Comparison of ENCODE assay signal across 10 mouse cellular contexts in the genomic region with DNA sequence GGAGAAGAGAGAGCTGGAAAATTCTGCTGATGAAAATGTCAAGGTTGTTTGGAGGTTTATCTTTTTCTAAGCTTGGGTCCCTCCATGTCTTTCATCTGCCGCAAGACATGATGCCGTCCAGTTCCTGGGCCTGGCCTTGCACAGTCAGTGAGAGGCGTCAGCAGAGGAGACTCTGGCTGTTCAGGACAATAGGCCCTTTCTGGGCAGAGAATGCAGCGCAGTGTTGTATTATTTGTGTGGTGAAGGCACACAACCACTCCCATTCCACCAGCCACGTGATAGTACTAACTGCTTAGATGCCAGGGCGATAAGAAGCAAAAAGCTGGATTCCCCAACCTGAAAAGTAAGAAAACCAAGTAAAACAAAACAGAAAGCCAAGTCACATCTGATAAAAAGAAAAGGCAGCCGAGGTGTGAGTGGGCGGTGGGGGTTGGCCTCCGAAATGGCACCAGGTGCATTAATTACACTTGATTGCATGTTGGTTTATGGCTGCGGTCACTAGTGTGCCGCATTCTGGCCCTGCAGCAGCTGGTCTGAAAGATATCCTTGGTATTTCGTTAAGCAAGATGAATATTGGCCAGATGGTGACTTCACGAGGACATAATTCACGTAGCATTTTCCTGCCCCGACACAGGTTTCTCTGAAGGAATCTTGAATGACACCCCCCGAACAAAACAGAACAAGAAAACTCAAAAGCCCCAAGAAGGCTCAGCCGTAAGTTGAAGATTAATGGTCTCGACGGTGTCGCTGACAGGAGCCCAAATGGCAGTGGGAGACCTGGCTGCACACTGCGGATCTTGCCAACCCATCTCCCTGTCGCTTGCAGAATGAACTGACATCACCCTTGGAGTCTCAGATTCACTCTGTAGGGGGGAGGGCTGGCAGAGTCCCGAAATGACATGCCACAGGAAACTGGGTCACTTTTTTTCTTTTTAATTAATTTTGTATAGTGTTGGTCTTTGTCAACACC.
DNase-seq lines count a peak whose midpoint lies in the region; ATAC-seq and TF ChIP-seq lines count a peak whose summit lies in the region.
"Had no signal": no experiment of that assay in that cellular context is flagged by ENCODE, and none has a peak within 500 bp of the region (broad histone marks: within the 10 kb centered on the region; RNA-seq: fewer than 3 reads in every experiment).

No protein-coding gene starts in this region.

- H3K9me3 ChIP-seq in midbrain, postnatal 0 days (ENCODE audit: low read length) = no peaks in the 10 kb centered on the region
- no peaks in the 10 kb centered on the region for H3K9me3 ChIP-seq in midbrain, embryonic 16.5 days (replicated peaks; ENCODE audit: control insufficient read depth, low read length, poor library complexity, severe bottlenecking)
- no peaks in the 10 kb centered on the region for H3K9me3 ChIP-seq in hindbrain, embryonic 12.5 days (replicated peaks)
- no peaks in the 10 kb centered on the region for H3K9me3 ChIP-seq in forebrain, embryonic 14.5 days (replicated peaks; ENCODE audit: control insufficient read depth, low read length)
- H3K9me3 ChIP-seq: heart, embryonic 15.5 days; midbrain, embryonic 13.5 days had no signal

- intact Hi-C loops in heart, postnatal 36 days (cut with DNase I) = loop anchor here (5.0 to 10.0 kb wide), 2 partner anchors 56 to 389 kb away; no protein-coding TSS in a partner anchor

- H3K4me1 ChIP-seq in midbrain, postnatal 0 days (ENCODE audit: insufficient read depth, low read length) = no peaks in the 10 kb centered on the region
- H3K4me1 ChIP-seq in midbrain, embryonic 16.5 days (ENCODE audit: control insufficient read depth, insufficient read depth, low read length) = peaks cover 6% of the 10 kb centered on the region
- peaks cover 24% of the 10 kb centered on the region for H3K4me1 ChIP-seq in hindbrain, embryonic 12.5 days
- peaks cover 11% of the 10 kb centered on the region for H3K4me1 ChIP-seq in forebrain, embryonic 14.5 days (ENCODE audit: control insufficient read depth, insufficient read depth, low read length)

- no peak for TF ChIP-seq CTCF in midbrain, postnatal 0 days (IDR thresholded peaks at IDR 0.05)
- TF ChIP-seq CTCF in brain, embryonic 14.5 days (IDR thresholded peaks at IDR 0.05; ENCODE audit: borderline replicate concordance, extremely low read depth, insufficient read depth, insufficient read length) = no peak

- no peaks in the 10 kb centered on the region for H3K27me3 ChIP-seq in midbrain, postnatal 0 days (ENCODE audit: insufficient read depth, low read length)
- H3K27me3 ChIP-seq in midbrain, embryonic 16.5 days (ENCODE audit: control insufficient read depth, insufficient read depth, low read depth, low read length) = no peaks in the 10 kb centered on the region
- no peaks in the 10 kb centered on the region for H3K27me3 ChIP-seq in hindbrain, embryonic 12.5 days
- H3K27me3 ChIP-seq in forebrain, embryonic 14.5 days (replicated peaks; ENCODE audit: control insufficient read depth, insufficient read depth, low read length) = no peaks in the 10 kb centered on the region
- H3K27me3 ChIP-seq: heart, embryonic 15.5 days; midbrain, embryonic 13.5 days had no signal

- no peak for TF ChIP-seq POLR2A in brain, embryonic 14.5 days (IDR thresholded peaks at IDR 0.05; ENCODE audit: borderline replicate concordance, extremely low read depth, insufficient read depth, insufficient read length, poor library complexity, severe bottlenecking)

- H3K9ac ChIP-seq in midbrain, postnatal 0 days (replicated peaks; ENCODE audit: low read length, poor library complexity, severe bottlenecking) = no peak overlapping the region
- H3K9ac ChIP-seq in midbrain, embryonic 16.5 days (ENCODE audit: low read depth, low read length) = no peak overlapping the region
- no peak overlapping the region for H3K9ac ChIP-seq in hindbrain, embryonic 12.5 days
- H3K9ac ChIP-seq in forebrain, embryonic 14.5 days (ENCODE audit: low read length) = no peak overlapping the region
- H3K9ac ChIP-seq: heart, embryonic 15.5 days; midbrain, embryonic 13.5 days had no signal

- H3K4me3 ChIP-seq in midbrain, postnatal 0 days (ENCODE audit: low read depth, low read length) = no peak overlapping the region
- no peak overlapping the region for H3K4me3 ChIP-seq in midbrain, embryonic 16.5 days (ENCODE audit: low read depth, low read length)
- no peak overlapping the region for H3K4me3 ChIP-seq in hindbrain, embryonic 12.5 days
- H3K4me3 ChIP-seq in forebrain, embryonic 14.5 days (ENCODE audit: low read depth, low read length) = no peak overlapping the region
- H3K4me3 ChIP-seq: heart, embryonic 15.5 days; midbrain, embryonic 13.5 days had no signal

- H3K4me2 ChIP-seq in midbrain, postnatal 0 days (ENCODE audit: low read depth, low read length, poor library complexity, severe bottlenecking) = no peak overlapping the region
- H3K4me2 ChIP-seq in midbrain, embryonic 16.5 days (ENCODE audit: low read length) = no peak overlapping the region
- H3K4me2 ChIP-seq in hindbrain, embryonic 12.5 days (replicated peaks) = 0 out of 2 replicates have a peak overlapping the region, but pooled peaks have one; percentile 6
- H3K4me2 ChIP-seq in forebrain, embryonic 14.5 days (ENCODE audit: low read length) = no peak overlapping the region
- H3K4me2 ChIP-seq: midbrain, embryonic 13.5 days had no signal

- no peak overlapping the region for H3K27ac ChIP-seq in midbrain, postnatal 0 days (ENCODE audit: low read depth, low read length)
- no peak overlapping the region for H3K27ac ChIP-seq in midbrain, embryonic 16.5 days (ENCODE audit: low read length)
- no peak overlapping the region for H3K27ac ChIP-seq in hindbrain, embryonic 12.5 days
- no peak overlapping the region for H3K27ac ChIP-seq in forebrain, embryonic 14.5 days (ENCODE audit: low read depth, low read length)
- H3K27ac ChIP-seq: midbrain, embryonic 13.5 days had no signal

- no peak for ATAC-seq in midbrain, postnatal 0 days (ENCODE audit: low FRiP score)
- no peak for ATAC-seq in midbrain, embryonic 16.5 days
- ATAC-seq in hindbrain, embryonic 12.5 days (ENCODE audit: low FRiP score) = 0 out of 2 replicates have a peak, but pooled peaks have one; percentile 18
- no peak for ATAC-seq in forebrain, embryonic 14.5 days
- ATAC-seq: midbrain, embryonic 13.5 days had no signal

- WGBS in midbrain, postnatal 0 days = 78% methylated on average over 23 of the region's 23 CpGs
- 73% methylated on average over 23 of the region's 23 CpGs for WGBS in midbrain, embryonic 16.5 days
- 56% methylated on average over 23 of the region's 23 CpGs for WGBS in hindbrain, embryonic 12.5 days
- 77% methylated on average over 23 of the region's 23 CpGs for WGBS in forebrain, embryonic 14.5 days

- no peaks in the 10 kb centered on the region for H3K36me3 ChIP-seq in midbrain, postnatal 0 days (ENCODE audit: insufficient read depth, low read length)
- no peaks in the 10 kb centered on the region for H3K36me3 ChIP-seq in midbrain, embryonic 16.5 days (ENCODE audit: control insufficient read depth, insufficient read depth, low read length)
- no peaks in the 10 kb centered on the region for H3K36me3 ChIP-seq in hindbrain, embryonic 12.5 days
- H3K36me3 ChIP-seq in forebrain, embryonic 14.5 days (ENCODE audit: control insufficient read depth, insufficient read depth, low read length) = no peaks in the 10 kb centered on the region
- H3K36me3 ChIP-seq: heart, embryonic 15.5 days; midbrain, embryonic 13.5 days had no signal

- peak; percentile 55 for DNase-seq in midbrain, postnatal 0 days (ENCODE audit: low spot score)
- DNase-seq in brain, embryonic 14.5 days (ENCODE audit: low read depth) = peak; percentile 28
- DNase-seq in skeletal muscle tissue, adult 2 months (ENCODE audit: low read depth, low spot score) = peak; percentile 27
- no peak for DNase-seq in heart, postnatal 36 days
- no peak for DNase-seq in testis, postnatal 10 days (ENCODE audit: low spot score)
- no peak for DNase-seq in forebrain, embryonic 14.5 days (ENCODE audit: low spot score)

Comparison
In these comparisons a context has a peak if more than half of its experiments do, and no peak if none do; other contexts are left out.
1. DNase-seq: peak in midbrain, postnatal 0 days (single experiment), brain, embryonic 14.5 days (single experiment) and skeletal muscle tissue, adult 2 months (single experiment); none in heart, postnatal 36 days (0 of 2), testis, postnatal 10 days (single experiment) and forebrain, embryonic 14.5 days (single experiment).